Mouse (Mus musculus) kidney, adult 2 months (tissue): ENCODE results near the gene Lrrc8c.

Experiments
- CTCF ChIP-seq: fragments of 200-500 bp; conservative IDR thresholded peaks from 2 replicates; pipeline ENCODE4 v1.5.1; 2011; ENCODE audit warnings: low read depth, mild to moderate bottlenecking, control low read depth, low read length, moderate library complexity, mixed read lengths; ENCODE audit not compliant: insufficient read depth, insufficient read length
- POLR2A ChIP-seq: fragments of 200-500 bp; IDR thresholded peaks from one replicate; pipeline ENCODE4 v1.6.1; 2011; ENCODE audit warnings: low read depth, low read length, control low read depth

DNA sequence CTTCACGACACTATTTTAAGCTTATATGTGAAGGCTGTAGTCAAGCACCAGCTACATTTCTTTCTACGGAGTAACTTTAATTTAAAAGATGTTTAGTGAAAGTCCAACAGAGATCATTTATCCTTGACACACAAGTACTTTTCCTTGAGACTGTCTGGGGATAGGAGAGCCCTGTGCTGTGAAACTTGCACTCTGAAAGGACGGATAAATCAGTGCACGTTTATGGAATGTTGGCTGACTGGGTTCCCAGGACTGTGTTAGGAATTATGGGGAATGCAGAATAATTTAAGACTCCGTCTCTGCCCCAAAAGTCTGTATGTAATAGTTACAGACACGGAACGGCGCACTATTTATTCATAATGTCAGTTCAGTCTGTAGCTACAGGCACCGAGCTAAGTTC is 74.4 kb downstream of the Lrrc8c start:
- TF ChIP-seq POLR2A (no peak), CTCF (no peak)
